Mouse (Mus musculus) lung, embryonic 16.5 days (tissue): ENCODE data around the gene Hist2h2be. TPM values are rescaled to one million over a fixed set of nuclear protein-coding genes. Genes with fewer than 3 reads are reported as not detected.
"Not testable (repeated sequence)": the region's sequence is repeated elsewhere in the genome, so short reads cannot be mapped to it uniquely, and the experiment has no call there.

Source experiments
- ATAC-seq: fragments of 200-750 bp; cut with Nextera tagmentation; 2 replicates; pipeline ENCODE4 v1.8.0; 2017; ENCODE audit warnings: low read depth, mild to moderate bottlenecking, moderate library complexity
- H3K27ac ChIP-seq: fragments of 300-500 bp; sonication (generic); 2 replicates; pipeline ENCODE4 v1.5.1; 2014; ENCODE audit warnings: mild to moderate bottlenecking, control low read depth, low read length
- H3K27me3 ChIP-seq: fragments of 300-500 bp; sonication (generic); 2 replicates; pipeline ENCODE4 v1.6.1; 2014; ENCODE audit warnings: low read depth, low read length, mixed read lengths; ENCODE audit not compliant: control insufficient read depth, insufficient read depth
- H3K36me3 ChIP-seq: fragments of 300-500 bp; sonication (generic); 2 replicates; pipeline ENCODE4 v1.6.1; 2014; ENCODE audit warnings: low read length; ENCODE audit not compliant: control insufficient read depth, insufficient read depth
- H3K4me1 ChIP-seq: fragments of 300-500 bp; sonication (generic); replicated peaks from 2 replicates; pipeline ENCODE4 v1.6.1; 2014; ENCODE audit warnings: low read length, mixed read lengths; ENCODE audit not compliant: control insufficient read depth, insufficient read depth
- H3K4me2 ChIP-seq: fragments of 300-500 bp; sonication (generic); 2 replicates; pipeline ENCODE4 v1.6.1; 2014; ENCODE audit warnings: low read depth, low read length, control low read depth
- H3K4me3 ChIP-seq: fragments of 300-500 bp; sonication (generic); 2 replicates; pipeline ENCODE4 v1.5.1; 2014; ENCODE audit warnings: mild to moderate bottlenecking, low read length, control low read depth
- H3K9ac ChIP-seq: fragments of 300-500 bp; sonication (generic); 2 replicates; pipeline ENCODE4 v1.6.1; 2014; ENCODE audit warnings: low read length, control low read depth
- H3K9me3 ChIP-seq: fragments of 300-500 bp; sonication (generic); 2 replicates; pipeline ENCODE4 v1.6.1; 2016; ENCODE audit warnings: low read length; ENCODE audit not compliant: control insufficient read depth
- WGBS: fragments of 180-500 bp; shearing (Covaris S2); extraction: QIAGEN DNeasy Blood & Tissue Kit; methylation state at CpG from one replicate; pipeline ENCODE4 v1.1.7; 2014; 5-methylcytosine and 5-hydroxymethylcytosine counted together
- polyA plus RNA-seq: library from polyadenylated mRNA; unstranded; fragments of >200 nt; fragmentation: Nextera tagmentation; extraction: Ambion mirVana; gene quantifications from 2 replicates; pipeline ENCODE4 v1.2.1, GENCODE M21; 2015

The Hist2h2be gene
- 7.5 and 8.8 TPM in 2 replicates for polyA plus RNA-seq

DNA sequence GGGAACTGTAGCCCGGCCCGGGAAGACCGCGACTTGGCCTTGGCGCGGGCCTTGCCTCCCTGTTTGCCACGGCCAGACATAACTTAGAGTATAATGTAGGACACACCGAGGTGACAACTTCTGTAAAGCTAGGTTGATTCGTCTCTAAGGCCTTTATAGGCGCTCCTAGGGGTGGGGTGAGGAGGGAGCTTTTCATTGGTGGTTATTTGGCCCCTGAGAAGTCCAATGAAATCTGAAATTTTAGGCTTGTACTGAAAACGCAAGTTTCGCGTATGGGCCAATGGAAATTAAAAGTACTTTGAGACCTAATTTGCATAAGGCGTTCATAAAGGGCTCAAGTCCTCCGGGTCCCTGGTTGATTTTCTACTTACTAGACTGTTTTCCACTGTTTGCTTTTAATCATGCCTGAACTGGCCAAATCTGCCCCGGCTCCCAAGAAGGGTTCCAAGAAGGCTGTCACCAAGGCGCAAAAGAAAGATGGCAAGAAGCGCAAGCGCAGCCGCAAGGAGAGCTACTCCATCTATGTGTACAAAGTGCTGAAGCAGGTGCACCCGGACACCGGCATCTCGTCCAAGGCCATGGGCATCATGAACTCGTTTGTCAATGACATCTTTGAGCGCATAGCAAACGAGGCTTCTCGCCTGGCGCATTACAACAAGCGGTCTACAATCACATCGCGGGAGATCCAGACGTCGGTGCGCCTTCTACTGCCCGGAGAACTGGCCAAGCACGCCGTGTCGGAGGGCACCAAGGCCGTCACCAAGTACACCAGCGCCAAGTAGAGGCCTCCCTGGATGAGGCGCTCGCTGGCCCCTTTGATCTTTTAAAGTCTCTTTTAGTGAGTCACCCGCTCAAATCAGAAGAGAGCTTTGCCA lies at the start of gene Hist2h2be, which contains the start of gene Hist2h2ac:
TSS of gene Hist2h2be (plus strand) at position 355 of the 875 bp plus-strand sequence.
TSS of gene Hist2h2ac (minus strand) at position 116 of the 875 bp plus-strand sequence.
- peak; percentile 94 for ATAC-seq
- H3K9ac ChIP-seq, result peak within 1 kb of the TSS; percentile 87
- no peaks in the 10 kb centered on the region for H3K9me3 ChIP-seq
- H3K27ac ChIP-seq, result peak within 1 kb of the TSS; percentile 99
- H3K27me3 ChIP-seq, result no peaks in the 10 kb centered on the region
- under 1% methylated on average over 43 of the region's 43 CpGs for WGBS
- H3K4me3 ChIP-seq, result peak within 1 kb of the TSS; percentile 74
- peaks cover 20% of the 10 kb centered on the region for H3K4me1 ChIP-seq
- H3K36me3 ChIP-seq, result no peaks in the 10 kb centered on the region
- H3K4me2 ChIP-seq, result peak within 1 kb of the TSS; percentile 78

DNA sequence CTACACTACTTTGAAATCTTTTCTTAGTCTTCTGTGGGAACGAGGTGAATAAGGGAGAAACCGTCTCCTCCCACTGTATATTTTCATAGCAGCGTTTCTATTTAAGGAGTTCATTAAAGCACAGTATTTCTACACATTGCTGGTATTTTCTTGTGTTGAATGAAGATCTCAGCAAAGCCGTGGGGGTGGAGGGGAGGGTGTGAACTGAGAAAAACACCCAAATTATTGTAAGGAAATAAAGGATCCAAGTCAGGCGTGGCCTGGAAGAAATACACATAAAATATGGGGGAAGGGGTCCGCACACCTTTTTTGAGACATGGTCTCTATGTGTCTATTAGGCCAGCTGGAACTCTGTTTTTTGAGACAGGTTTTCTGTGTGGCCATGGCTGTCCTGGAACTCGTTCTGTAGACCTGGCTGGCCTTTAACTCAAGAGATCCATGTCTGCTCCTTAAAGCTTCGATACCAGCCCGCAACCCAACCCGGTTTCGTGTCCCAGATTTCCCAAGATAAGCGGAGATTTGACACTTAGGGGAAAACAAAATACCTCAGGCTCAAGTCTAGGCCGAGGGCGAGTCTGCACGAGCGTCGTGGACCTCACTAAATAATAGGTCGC lies 49.2 kb upstream of the Hist2h2be start:
- no peaks in the 10 kb centered on the region for H3K9me3 ChIP-seq
- WGBS, result 12% methylated on average over 18 of the region's 18 CpGs
- peaks cover 25% of the 10 kb centered on the region for H3K36me3 ChIP-seq

DNA sequence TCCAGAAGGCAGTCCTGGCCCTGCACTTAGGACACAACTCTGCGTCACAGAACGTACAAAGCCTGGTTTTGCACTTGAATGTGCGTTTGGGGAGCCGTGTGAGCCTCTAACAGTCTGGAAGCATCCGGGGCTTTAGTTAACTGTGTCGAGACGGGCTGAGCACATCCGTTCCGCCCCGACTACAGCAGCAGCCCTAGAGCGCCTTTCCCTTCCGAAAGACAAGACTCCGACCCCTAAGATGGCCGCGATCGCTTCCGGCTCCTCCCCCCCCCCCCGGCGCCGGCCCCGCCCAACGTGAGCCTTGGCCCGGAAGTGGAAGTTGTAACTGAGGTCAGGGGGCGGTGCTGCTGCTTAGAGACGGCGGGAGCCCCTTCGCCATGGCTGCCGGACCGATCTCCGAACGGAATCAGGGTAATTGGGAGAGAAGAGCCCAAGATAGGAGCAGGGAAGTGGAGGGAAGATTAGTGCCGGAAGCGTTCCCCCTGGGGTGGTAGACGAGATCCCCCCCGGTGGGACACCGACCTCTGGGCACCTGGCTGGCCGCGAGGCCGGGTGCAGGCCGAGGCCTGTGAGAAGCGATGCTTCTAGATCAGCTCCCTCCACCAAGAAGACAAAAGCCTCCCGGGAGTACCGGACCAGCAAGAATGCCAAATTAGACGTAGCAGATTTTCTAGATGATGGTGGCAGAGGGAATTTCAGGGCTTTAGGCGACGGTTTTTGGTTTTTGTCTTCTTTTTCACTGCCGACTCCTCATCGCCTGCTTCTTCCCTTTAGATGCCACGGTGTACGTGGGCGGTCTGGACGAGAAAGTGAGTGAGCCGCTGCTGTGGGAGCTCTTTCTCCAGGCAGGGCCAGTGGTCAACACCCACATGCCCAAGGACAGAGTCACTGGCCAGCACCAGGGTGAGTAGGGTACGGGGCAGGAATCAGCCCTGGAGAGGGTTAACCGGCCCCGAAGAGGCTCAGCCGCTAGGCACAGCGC lies 48.4 kb upstream of the Hist2h2be start, which contains the start of gene Sf3b4:
TSS of gene Sf3b4 (plus strand) at position 136 of the 982 bp plus-strand sequence.
- Histone ChIP-seq H3K36me3 (peaks cover 29% of the 10 kb centered on the region), H3K27ac (peak within 1 kb of the TSS; percentile 100), H3K4me2 (peak within 1 kb of the TSS; percentile 90), H3K9ac (peak within 1 kb of the TSS; percentile 96), H3K9me3 (no peaks in the 10 kb centered on the region), H3K4me1 (peaks cover 31% of the 10 kb centered on the region), H3K4me3 (peak within 1 kb of the TSS; percentile 96), H3K27me3 (no peaks in the 10 kb centered on the region)
- peak; percentile 95 for ATAC-seq
- WGBS, result under 1% methylated on average over 55 of the region's 58 CpGs

More for the DNA sequence above, 49.2 kb upstream of the Hist2h2be start:
- ATAC-seq, result peak; percentile 21
- peak overlapping the region; percentile 90 for H3K4me2 ChIP-seq
- H3K27ac ChIP-seq, result peak overlapping the region; percentile 100
- H3K4me1 ChIP-seq, result peaks cover 31% of the 10 kb centered on the region
- H3K4me3 ChIP-seq, result peak overlapping the region; percentile 96
- no peaks in the 10 kb centered on the region for H3K27me3 ChIP-seq
- H3K9ac ChIP-seq, result peak overlapping the region; percentile 96

DNA sequence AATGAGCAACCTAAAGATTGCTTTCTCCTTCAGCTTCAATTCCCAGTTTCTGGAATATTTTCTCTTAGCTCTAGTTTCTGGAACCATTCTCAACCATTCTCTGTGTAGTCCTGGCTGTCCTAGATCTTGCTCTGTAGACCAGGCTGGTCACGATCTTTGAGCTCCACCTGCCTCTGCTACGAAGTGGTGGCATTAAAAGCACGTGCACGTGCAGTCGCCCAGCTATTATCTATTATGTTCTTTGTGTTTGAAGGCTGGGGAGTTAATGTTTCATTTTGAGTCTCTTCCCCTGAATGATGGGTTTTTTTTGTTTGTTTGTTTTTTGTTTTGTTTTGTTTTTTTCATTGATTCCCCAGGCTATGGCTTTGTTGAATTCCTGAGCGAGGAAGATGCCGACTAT lies 47.7 kb upstream of the Hist2h2be start:
- Histone ChIP-seq H3K27ac (no peak overlapping the region), H3K4me1 (peaks cover 28% of the 10 kb centered on the region), H3K4me3 (peak overlapping the region; percentile 96), H3K9me3 (no peaks in the 10 kb centered on the region), H3K4me2 (peak overlapping the region; percentile 80), H3K9ac (peak overlapping the region; percentile 90), H3K36me3 (peaks cover 33% of the 10 kb centered on the region), H3K27me3 (no peaks in the 10 kb centered on the region)
- WGBS, result 33% methylated on average over 7 of the region's 7 CpGs
- no peak for ATAC-seq

DNA sequence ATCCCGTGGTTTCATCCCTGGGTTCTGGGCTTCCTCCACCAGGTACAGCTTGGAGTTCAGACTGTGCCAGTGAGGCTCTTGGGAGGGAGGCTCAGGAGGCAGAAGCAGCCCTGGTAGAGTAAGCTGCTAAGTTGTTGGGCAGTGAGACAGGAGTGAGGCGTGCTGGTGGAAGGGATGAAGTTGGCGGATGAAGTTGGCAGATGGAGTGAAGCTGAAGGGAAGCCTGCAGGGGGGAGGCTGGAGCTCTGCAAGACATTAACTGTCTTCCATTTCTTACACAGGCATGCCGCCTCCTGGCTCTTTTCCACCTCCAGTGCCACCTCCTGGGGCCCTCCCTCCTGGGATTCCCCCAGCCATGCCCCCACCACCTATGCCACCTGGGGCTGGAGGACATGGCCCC lies 46.9 kb upstream of the Hist2h2be start:
- ATAC-seq, H3K27ac ChIP-seq, H3K27me3 ChIP-seq, H3K4me3 ChIP-seq, H3K9ac ChIP-seq, H3K4me2 ChIP-seq, H3K9me3 ChIP-seq: not testable (repeated sequence)
- 81% methylated on average over 4 of the region's 4 CpGs for WGBS
- Histone ChIP-seq H3K4me1 (peaks cover 24% of the 10 kb centered on the region), H3K36me3 (peaks cover 37% of the 10 kb centered on the region)

DNA sequence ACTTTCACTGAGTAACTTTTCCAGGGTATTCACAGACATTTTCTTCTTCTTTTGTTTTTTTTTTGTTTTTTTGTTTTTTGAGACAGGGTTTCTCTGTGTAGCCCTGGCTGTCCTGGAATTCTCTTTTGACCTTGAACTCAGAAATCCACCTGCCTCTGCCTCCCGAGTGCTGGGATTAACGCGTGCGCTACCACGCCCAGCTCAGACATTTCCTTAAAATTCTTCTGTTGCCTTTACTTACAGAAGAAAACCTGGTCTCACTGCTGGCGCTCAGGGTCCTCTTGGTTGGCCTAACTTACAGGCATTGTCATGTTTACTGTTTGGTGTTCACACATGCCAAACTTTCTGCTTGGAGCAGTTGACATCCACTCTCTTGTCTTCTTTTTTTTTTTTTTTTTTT lies 45.7 kb upstream of the Hist2h2be start:
- Histone ChIP-seq H3K4me3 (no peak overlapping the region), H3K4me2 (no peak overlapping the region), H3K36me3 (peaks cover 37% of the 10 kb centered on the region), H3K27me3 (no peaks in the 10 kb centered on the region), H3K27ac (no peak overlapping the region), H3K9me3 (no peaks in the 10 kb centered on the region), H3K4me1 (peaks cover 24% of the 10 kb centered on the region), H3K9ac (no peak overlapping the region)
- no peak for ATAC-seq
- WGBS, result 93% methylated on average over 6 of the region's 6 CpGs

DNA sequence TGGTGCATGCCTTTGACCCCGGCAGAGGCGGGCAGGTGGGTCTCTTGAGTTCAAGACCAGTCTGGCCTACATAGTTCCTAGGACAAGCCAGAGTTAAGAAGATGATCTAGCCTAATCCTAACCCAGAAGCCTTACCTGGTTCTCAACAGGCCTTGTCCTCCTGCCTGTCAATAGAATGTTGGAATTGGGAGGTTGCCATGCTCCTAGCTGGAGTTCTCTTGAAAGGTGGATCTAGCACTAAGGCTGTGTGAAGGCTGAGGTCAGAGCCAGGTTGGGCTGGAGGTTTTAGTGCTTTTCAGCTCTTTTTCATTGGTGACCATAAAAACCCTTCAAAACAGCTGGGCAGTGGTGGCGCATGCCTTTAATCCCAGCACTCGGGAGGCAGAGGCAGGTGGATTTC lies 42.5 kb upstream of the Hist2h2be start:
- Histone ChIP-seq H3K9ac (no peak overlapping the region), H3K36me3 (peaks cover 37% of the 10 kb centered on the region), H3K27me3 (no peaks in the 10 kb centered on the region), H3K4me3 (no peak overlapping the region), H3K27ac (no peak overlapping the region), H3K4me2 (no peak overlapping the region), H3K4me1 (peaks cover 24% of the 10 kb centered on the region), H3K9me3 (no peaks in the 10 kb centered on the region)
- WGBS, result 84% methylated on average over 4 of the region's 4 CpGs
- ATAC-seq, result no peak

DNA sequence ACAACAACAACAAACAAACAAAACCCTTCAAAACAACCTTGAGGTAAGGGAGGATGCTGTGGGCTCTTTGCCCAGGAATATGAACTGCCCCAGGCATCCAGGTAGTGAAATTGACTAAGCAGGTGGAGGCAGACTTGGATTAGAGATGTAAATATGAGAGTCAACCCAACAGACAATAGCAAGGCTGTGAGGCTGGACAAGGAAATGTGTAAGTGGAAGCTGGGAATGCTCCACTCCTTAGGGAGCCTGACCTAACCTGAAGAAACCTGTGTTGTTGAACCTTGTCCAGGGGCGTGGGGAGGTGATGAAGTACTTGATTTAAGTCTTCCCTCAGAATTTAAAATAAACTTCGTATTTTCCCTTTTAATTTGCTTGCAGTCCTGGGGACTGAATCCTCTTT lies 42.0 kb upstream of the Hist2h2be start:
- Histone ChIP-seq H3K9me3 (no peaks in the 10 kb centered on the region), H3K9ac (no peak overlapping the region), H3K4me3 (no peak overlapping the region), H3K36me3 (peaks cover 36% of the 10 kb centered on the region), H3K27ac (no peak overlapping the region), H3K27me3 (no peaks in the 10 kb centered on the region), H3K4me1 (peaks cover 23% of the 10 kb centered on the region), H3K4me2 (no peak overlapping the region)
- WGBS, result 75% methylated on average over 2 of the region's 2 CpGs
- no peak for ATAC-seq
